Mouse (Mus musculus): Measurements from ENCODE around the gene Sdk1.

Gene Sdk1

DNA sequence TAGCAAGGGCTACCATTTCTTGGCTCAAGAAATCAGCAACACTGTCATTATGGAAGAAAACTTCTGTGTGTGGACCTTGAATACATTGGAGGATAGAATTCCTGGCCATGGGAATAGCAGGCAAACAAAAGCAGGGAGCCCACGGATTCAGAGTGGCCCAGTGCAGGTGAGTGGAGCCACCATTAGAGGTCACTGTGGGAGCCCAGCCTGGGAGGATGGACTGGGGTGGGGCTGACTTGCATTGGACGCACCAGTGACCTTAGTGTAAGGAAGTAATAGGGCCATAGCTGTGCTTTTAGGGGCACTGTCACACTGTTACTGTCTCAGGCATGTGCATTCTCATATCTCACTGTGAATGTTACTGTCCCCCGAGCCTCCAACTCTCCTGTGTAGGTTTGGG is 1001.3 kb downstream of the Sdk1 start:
- no peak for DNase-seq (ENCODE audit: low read depth, low spot score)

DNA sequence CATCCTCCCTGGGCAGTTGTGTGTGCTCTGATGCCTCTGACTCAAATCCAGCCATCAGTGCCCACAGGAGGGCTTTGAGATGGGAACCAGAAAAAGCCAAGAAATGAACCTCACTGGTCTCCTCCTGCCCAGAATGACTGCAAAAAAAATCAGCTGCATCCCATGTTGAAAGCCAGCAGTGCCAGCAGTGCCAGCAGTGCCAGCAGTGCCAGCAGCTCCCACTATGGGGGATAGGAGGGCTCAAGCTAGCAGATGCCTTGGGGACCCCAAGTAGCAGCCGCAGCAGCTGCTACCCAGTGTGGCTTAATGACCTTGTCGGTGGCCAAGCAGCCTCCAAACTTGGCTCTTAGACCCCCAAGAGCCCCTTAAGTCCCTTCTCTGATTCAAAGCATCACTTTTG is 1001.8 kb downstream of the Sdk1 start:
- DNase-seq (ENCODE audit: low read depth, low spot score): no peak

- DNase-seq (ENCODE audit: low read depth, low spot score): no peak
These were observed 1014.9 kb downstream of the Sdk1 start for GRCm38 (mm10) chr5:142256231-142256630.

- DNase-seq (ENCODE audit: low read depth, low spot score): no peak
These were observed 1017.4 kb downstream of the Sdk1 start for GRCm38 (mm10) chr5:142258716-142259115.

DNA sequence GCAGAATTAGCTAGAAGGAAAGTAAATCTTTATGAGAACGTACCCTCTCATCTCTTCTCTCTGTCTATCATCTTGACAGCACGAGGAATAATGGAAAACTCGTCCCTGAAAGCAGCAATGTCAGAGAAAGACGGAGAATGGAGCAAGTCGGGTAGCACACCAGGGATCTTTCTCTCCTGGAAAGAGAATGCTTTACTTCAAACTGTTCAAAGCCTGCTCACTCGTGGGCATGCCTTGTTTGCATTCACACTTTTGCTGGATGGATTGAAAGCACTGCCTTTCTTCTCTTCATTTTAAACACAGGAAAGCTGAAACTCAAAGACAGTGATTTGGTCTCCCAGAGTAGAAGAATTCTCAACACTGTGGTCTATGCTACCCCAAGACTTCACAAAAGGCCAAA is 1020.8 kb downstream of the Sdk1 start:
- no peak for DNase-seq (ENCODE audit: low read depth, low spot score)
